In the genomic region with DNA sequence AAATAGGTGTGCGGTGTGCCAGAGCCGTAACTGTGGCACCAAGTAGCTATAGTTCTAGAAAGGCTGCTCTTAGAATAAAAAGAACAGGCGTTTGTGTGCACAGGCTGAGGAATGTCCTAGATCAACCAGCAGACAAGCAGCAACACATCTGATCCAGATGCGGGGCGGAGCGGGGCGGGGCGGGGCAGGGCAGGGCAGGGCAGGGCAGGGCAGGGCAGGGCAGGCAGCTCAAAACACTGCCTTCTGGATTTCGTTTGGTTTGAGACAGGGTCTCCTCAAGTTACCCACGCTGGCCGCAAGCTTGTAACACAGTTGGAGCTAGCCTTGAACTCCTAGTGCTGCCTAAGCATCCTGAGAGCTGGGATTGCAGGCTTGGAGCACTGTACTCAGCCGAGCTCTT, we compare ENCODE assay signal across 20 mouse cellular contexts. TPM values are rescaled to one million over a fixed set of nuclear protein-coding genes. Genes with fewer than 3 reads are reported as not detected.
"Had no signal": no experiment of that assay in that cellular context is flagged by ENCODE, and none has a peak within 500 bp of the region (broad histone marks: within the 10 kb centered on the region; RNA-seq: fewer than 3 reads in every experiment).

No protein-coding gene starts in this region.

- H3K9me3 ChIP-seq: kidney, embryonic 15.5 days; limb, embryonic 13.5 days; lung, embryonic 15.5 days; megakaryocyte, embryonic 14.5 days; midbrain, embryonic 15.5 days; neural tube, embryonic 13.5 days; stomach, embryonic 15.5 days had no signal

- H3K9ac ChIP-seq: kidney, embryonic 15.5 days; limb, embryonic 13.5 days; lung, embryonic 15.5 days; midbrain, embryonic 15.5 days; neural tube, embryonic 13.5 days; stomach, embryonic 15.5 days had no signal

- H3K27me3 ChIP-seq: kidney, embryonic 15.5 days; limb, embryonic 13.5 days; lung, embryonic 15.5 days; megakaryocyte, embryonic 14.5 days; midbrain, embryonic 15.5 days; neural tube, embryonic 13.5 days; stomach, embryonic 15.5 days had no signal

- DNase-seq: kidney, postnatal 25 days; lung, postnatal 14 days; retina, postnatal 1 day; right cerebral cortex, postnatal 14 days; thymus, postnatal 4 days had no signal

- H3K4me3 ChIP-seq: kidney, embryonic 15.5 days; limb, embryonic 13.5 days; lung, embryonic 15.5 days; megakaryocyte, embryonic 14.5 days; midbrain, embryonic 15.5 days; neural tube, embryonic 13.5 days; stomach, embryonic 15.5 days had no signal

- H3K4me2 ChIP-seq: kidney, embryonic 15.5 days; limb, embryonic 13.5 days; liver, embryonic 11.5 days; lung, embryonic 15.5 days; midbrain, embryonic 11.5 days; midbrain, embryonic 15.5 days; neural tube, embryonic 13.5 days; stomach, embryonic 15.5 days had no signal

- H3K27ac ChIP-seq: kidney, embryonic 15.5 days; limb, embryonic 13.5 days; lung, embryonic 15.5 days; macrophage; midbrain, embryonic 15.5 days; neural tube, embryonic 13.5 days; stomach, embryonic 15.5 days had no signal

- ATAC-seq: midbrain, embryonic 15.5 days had no signal

- H3K4me1 ChIP-seq: kidney, embryonic 15.5 days; limb, embryonic 13.5 days; lung, embryonic 15.5 days; megakaryocyte, embryonic 14.5 days; midbrain, embryonic 15.5 days; neural tube, embryonic 13.5 days; stomach, embryonic 15.5 days had no signal

RNA-seq across cellular contexts. Expression of a gene that starts 19.0 kb away (rescaled TPM):
- total RNA-seq: layer of hippocampus, postnatal 25 days; left cerebral cortex, postnatal 36 days had no signal
- polyA plus RNA-seq: kidney, adult 2 months; kidney, embryonic 15.5 days; limb, embryonic 13.5 days; liver, embryonic 11.5 days; liver, embryonic 16.5 days; lung, embryonic 15.5 days; macrophage; midbrain, embryonic 11.5 days; midbrain, embryonic 15.5 days; neural tube, embryonic 13.5 days; spleen, adult 2 months; stomach, embryonic 15.5 days had no signal
